Mouse (Mus musculus) bone marrow, adult 2 months (tissue): ENCODE results near the gene Ikzf2. TPM values are rescaled to one million over a fixed set of nuclear protein-coding genes. Genes with fewer than 3 reads are reported as not detected.

Source experiments
- H3K27ac ChIP-seq: fragments of 200-500 bp; 2 replicates; pipeline ENCODE4 v1.5.1; 2012; ENCODE audit warnings: low read depth, mild to moderate bottlenecking, control low read depth, inconsistent platforms, low read length; ENCODE audit not compliant: control insufficient read depth, poor library complexity, insufficient read depth
- H3K4me1 ChIP-seq: fragments of 200-500 bp; 2 replicates; pipeline ENCODE4 v1.6.1; 2011; ENCODE audit warnings: low read length; ENCODE audit not compliant: control insufficient read depth, insufficient read depth
- H3K4me3 ChIP-seq: fragments of 200-500 bp; replicated peaks from 2 replicates; pipeline ENCODE3; 2011; ENCODE audit warnings: mild to moderate bottlenecking, low read depth, low read length, control low read depth; ENCODE audit not compliant: control insufficient read depth
- CTCF ChIP-seq: fragments of 200-500 bp; IDR thresholded peaks from 2 replicates; pipeline ENCODE4 v1.5.1; 2011; ENCODE audit warnings: low read length, control low read depth; ENCODE audit not compliant: control insufficient read depth, insufficient read depth
- POLR2A ChIP-seq: fragments of 200-500 bp; IDR thresholded peaks from 2 replicates; pipeline ENCODE4 v1.6.1; 2011; ENCODE audit warnings: low read depth, mild to moderate bottlenecking, control low read depth, low read length, borderline replicate concordance; ENCODE audit not compliant: control insufficient read depth
- WGBS: fragments of 180-500 bp; shearing (Covaris S2); methylation state at CpG from one replicate; pipeline ENCODE4 v1.1.7; 2018; 5-methylcytosine and 5-hydroxymethylcytosine counted together
- polyA plus RNA-seq: library from polyadenylated mRNA; stranded (reverse); fragments of >200 nt; gene quantifications from 2 replicates; pipeline ENCODE4 v1.2.4, GENCODE M21; 2011; ENCODE audit warnings: low replicate concordance; ENCODE audit not compliant: missing spikeins, insufficient read depth, insufficient read length

The Ikzf2 gene
- polyA plus RNA-seq, result 0.92 and 1.4 TPM in 2 replicates

DNA sequence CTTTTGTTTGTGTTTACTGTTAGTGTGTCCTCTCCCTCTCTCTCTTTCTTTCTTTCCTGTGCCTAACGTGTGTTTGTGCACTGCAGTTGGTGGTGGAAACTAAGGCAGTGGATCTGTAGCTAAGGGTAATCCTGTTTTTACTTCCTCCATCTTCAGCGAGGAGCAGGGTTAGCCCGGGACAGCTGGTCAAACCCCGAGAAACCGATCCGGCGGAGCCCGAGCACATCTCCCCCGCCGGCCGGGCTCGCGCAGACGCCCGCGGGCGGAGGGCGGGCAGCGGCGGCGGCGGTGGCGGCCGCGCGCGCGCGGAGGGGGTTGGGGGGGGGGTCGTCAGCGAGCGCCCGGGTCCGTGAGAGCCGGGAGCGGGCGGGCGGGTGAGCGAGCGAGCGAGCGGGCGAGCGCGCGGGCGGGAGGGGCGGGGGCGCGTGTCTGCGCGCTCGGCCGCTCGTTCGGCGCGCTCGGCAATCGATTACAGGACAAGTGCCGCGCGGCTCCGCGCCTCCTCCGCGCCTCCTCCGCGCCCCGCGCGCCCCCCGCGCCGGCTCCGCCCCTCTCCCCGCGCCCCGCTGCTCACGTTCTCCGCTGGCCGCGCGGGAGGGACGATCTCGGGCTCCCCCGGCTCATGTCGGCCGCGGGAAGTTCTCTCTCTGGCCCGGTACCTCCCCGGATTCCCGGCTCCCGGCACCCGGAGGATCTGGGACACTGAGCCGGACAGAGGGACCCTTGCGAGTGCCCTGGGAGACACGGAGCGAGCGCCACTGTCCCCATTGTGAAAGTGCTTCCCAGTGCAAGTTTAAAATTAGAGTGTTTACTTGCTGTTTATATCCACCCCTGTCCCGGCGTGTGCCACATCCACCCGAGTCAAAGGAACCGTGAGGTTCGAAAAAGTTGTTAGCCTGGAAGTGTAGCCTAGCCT lies at the start of gene Ikzf2:
Gene Ikzf2 (minus strand): TSS at position 170 of the 916 bp plus-strand sequence.
- no peaks in the 10 kb centered on the region; the same call in 1 of the 2 replicates for H3K4me1 ChIP-seq
- peak within 1 kb of the TSS; percentile 81 for H3K4me3 ChIP-seq
- H3K27ac ChIP-seq, result peak within 1 kb of the TSS; percentile 78; the same call in 1 of the 2 replicates
- TF ChIP-seq POLR2A, result no peak
- no peak for TF ChIP-seq CTCF
- WGBS, result 1% methylated on average over 76 of the region's 105 CpGs

DNA sequence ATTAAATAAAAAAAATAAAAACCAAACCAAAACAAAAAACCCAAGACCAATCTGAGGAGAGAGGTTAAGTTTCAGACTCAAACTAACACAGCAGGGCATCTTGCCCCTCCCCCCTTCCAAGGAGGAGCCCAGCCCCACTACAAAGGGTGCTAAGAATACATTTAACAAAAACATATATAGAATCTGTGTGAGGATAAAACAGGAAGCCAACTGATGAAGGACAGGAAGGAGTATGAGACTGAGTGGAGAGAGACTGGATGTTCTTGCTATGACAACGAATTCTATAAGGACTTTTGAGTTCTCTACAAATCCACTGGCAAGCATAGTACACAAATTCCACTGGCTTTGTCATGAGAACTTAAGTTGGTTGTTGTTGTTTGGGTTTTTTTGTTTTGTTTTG lies 42.7 kb upstream of the Ikzf2 start:
- TF ChIP-seq POLR2A (no peak), CTCF (no peak)
- H3K4me3 ChIP-seq, result no peak overlapping the region
- WGBS, result 40% methylated on average over 1 of the region's 1 CpGs
- no peaks in the 10 kb centered on the region for H3K4me1 ChIP-seq
- H3K27ac ChIP-seq, result no peak overlapping the region

DNA sequence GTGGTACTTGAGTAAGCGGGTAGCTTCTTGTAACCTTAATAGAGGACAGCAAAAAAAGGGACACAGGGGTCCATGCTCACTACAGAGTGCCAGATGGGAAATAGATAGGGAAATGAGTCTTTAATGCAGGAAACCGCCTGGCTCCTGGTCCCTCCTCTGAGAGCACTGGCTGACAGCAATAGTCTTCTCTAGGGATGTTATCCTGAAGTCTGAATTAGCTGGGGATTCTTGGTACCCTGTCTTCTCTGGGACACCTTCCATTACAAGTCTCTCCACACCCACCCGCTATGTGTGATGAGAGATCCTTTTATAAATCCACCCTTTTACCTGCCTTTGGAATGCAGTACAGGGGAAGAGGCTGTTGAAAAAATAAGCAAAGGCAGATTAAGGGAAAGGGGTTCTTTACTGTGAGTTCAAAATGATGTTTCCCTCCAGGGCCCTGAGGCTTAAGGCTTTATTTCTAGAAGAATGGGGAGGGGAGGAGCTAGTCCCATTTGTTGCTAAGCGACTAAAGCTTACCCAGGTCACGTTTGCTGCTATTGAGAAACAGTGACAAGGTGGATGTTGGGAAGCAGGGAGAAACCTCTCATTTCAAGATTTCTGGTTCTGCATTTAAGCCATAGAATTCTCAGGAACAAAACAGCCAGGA lies 42.1 kb upstream of the Ikzf2 start:
- 78% methylated on average over 5 of the region's 5 CpGs for WGBS
- Histone ChIP-seq H3K27ac (no peak overlapping the region), H3K4me1 (no peaks in the 10 kb centered on the region), H3K4me3 (no peak overlapping the region)
- TF ChIP-seq CTCF, result no peak
- no peak for TF ChIP-seq POLR2A

- no peak overlapping the region for H3K4me3 ChIP-seq
- 82% methylated on average over 5 of the region's 5 CpGs for WGBS
- H3K4me1 ChIP-seq, result no peaks in the 10 kb centered on the region
- H3K27ac ChIP-seq, result no peak overlapping the region
- no peak for TF ChIP-seq POLR2A
- no peak for TF ChIP-seq CTCF
These were observed 40.9 kb upstream of the Ikzf2 start for GRCm38 (mm10) chr1:69727968-69728367.

DNA sequence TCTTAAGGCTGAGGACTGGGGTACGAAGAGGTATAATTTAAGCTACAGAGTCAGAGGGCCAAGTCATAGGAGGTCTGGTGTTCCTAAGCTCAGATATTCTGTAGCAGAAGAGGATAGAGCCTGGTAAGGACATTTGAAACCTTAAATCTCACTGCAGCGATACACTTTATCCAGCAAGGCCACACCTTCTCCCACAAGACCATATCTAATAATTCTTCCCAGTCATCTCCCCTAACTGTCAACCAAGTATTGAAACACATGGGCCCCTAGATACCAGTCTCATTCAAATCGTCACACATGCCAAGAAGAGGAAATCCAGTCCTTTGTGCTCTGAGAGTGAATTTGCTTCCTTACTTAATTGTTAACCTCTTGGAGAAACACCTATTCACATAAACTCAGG lies 30.1 kb upstream of the Ikzf2 start:
- no peak overlapping the region for H3K4me3 ChIP-seq
- H3K27ac ChIP-seq, result no peak overlapping the region
- WGBS, result 51% methylated on average over 3 of the region's 3 CpGs
- no peaks in the 10 kb centered on the region for H3K4me1 ChIP-seq
- TF ChIP-seq CTCF (no peak), POLR2A (no peak)

DNA sequence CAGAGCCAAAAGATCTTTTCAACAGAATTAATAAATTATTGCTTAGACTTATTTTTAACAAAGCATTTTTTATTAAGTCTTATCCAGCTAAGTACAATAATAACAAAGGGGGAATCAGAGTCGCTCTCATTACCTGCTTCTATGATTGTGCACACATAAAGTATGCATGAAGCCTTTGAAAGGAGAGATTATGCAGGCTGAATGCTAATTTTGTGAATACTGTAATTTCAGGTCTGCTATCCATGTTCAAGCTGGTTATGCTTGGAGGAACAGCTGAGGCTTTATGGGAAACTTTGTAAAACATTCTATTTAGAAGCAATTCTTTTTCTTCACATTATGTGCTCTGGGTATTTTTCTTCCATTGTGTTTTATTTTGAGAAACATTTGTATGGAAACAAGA lies 21.5 kb upstream of the Ikzf2 start:
- 78% methylated on average over 1 of the region's 1 CpGs for WGBS
- TF ChIP-seq CTCF, result no peak
- no peak for TF ChIP-seq POLR2A
- H3K4me3 ChIP-seq, result no peak overlapping the region
- no peaks in the 10 kb centered on the region for H3K4me1 ChIP-seq
- no peak overlapping the region for H3K27ac ChIP-seq

DNA sequence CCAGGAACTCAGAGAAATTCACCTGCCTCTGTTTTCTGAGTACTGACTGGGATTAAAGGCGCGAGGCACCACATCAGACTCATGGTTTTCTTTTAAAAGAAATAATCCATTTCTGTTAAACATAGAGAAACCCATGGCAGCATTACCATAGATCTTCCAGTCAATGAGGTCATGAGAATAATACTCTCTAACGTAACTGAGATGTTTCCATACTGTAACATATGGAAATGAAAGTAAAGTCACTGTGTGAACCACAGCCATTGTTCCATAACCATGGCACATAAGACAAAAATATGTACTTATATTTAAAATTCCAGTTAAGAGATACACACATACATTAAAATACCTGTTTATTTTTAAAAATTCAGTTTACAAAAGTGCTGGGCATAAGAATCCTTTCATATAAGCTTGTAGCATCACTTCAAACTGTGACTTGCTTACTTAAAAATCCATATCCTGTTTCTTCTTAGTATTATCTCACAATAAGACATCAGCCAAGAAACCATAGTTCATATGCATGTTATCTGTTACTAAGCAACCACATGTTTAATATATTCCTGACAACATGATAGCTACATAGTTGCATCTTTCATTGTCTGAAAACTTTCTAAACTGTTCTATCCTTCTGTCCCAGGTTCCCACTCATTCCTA lies 16.6 kb upstream of the Ikzf2 start:
- TF ChIP-seq CTCF (no peak), POLR2A (no peak)
- Histone ChIP-seq H3K27ac (no peak overlapping the region), H3K4me1 (no peaks in the 10 kb centered on the region), H3K4me3 (no peak overlapping the region)
- WGBS, result 82% methylated on average over 3 of the region's 3 CpGs

GRCm38 (mm10) chr1:69691946-69692345 lies 4.9 kb upstream of the Ikzf2 start:
- no peak overlapping the region for H3K4me3 ChIP-seq
- WGBS, result 56% methylated on average over 6 of the region's 6 CpGs
- no peak overlapping the region for H3K27ac ChIP-seq
- no peak for TF ChIP-seq POLR2A
- no peak for TF ChIP-seq CTCF
- H3K4me1 ChIP-seq, result no peaks in the 10 kb centered on the region
